Mouse (Mus musculus) heart, postnatal 0 days (tissue): ENCODE measurements around the gene Ift122.

Experiments
- CTCF ChIP-seq: IDR thresholded peaks from 2 replicates; pipeline ENCODE4 v1.5.1; 2016; ENCODE audit warnings: antibody characterized with exemption, control low read depth, low read depth
- EP300 ChIP-seq: IDR thresholded peaks from 2 replicates; pipeline ENCODE4 v1.6.1; 2016; ENCODE audit warnings: antibody characterized with exemption, low read depth

DNA sequence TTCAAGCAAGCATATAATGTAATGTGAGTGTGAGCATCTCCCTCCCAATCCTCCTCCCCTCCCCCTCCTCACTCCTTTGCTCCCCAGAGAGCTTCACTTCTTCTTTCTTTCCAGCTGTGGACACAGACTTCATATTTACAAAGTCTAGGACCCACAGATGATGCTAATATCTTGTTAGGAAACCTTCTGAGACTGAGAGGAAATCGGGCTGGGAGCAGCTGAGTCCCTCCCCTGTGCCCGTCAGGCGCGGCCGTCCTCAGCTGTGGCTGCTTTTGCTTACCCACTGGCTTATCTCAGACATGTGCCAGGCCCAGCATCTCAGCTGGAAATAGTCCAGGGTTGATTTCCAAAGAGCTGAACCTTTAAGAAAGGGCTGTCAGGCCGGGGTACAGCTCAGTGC is 93.1 kb downstream of the Ift122 start:
- TF ChIP-seq CTCF (no peak), EP300 (no peak)
